Mouse (Mus musculus): Measurements from ENCODE around the gene Dner.

GRCm38 (mm10) chr1:84405551-84406290, 290.3 kb downstream of the Dner start:
- TF ChIP-seq POLR2A (IDR thresholded peaks at IDR 0.05; ENCODE audit: control insufficient read depth in 1 of 2, insufficient read depth in 1 of 2, low read depth in 1 of 2, low read length in 2 of 2, poor library complexity in 1 of 2) = no peak
- TF ChIP-seq ZC3H11A (IDR thresholded peaks at IDR 0.05; ENCODE audit: low read depth, low read length) = no peak
- TF ChIP-seq EP300 (IDR thresholded peaks at IDR 0.05; ENCODE audit: low read depth in 1 of 2, low read length in 2 of 2) = no peak
- TF ChIP-seq CTCF (IDR thresholded peaks at IDR 0.05 in 2 of 3, conservative IDR thresholded peaks at IDR 0.05 in 1 of 3; ENCODE audit: control insufficient read depth in 1 of 3, insufficient read depth in 1 of 3, low read depth in 2 of 3, low read length in 3 of 3, poor library complexity in 1 of 3, severe bottlenecking in 1 of 3) = no peak
- TF ChIP-seq ZNF384 (IDR thresholded peaks at IDR 0.05; ENCODE audit: low read depth, low read length) = no peak
- TF ChIP-seq BHLHE40 (IDR thresholded peaks at IDR 0.05; ENCODE audit: borderline replicate concordance, low read depth, low read length) = no peak
- no peak for TF ChIP-seq KAT2A (conservative IDR thresholded peaks at IDR 0.05; ENCODE audit: low read depth, low read length)
- no peak for TF ChIP-seq TAL1 (IDR thresholded peaks at IDR 0.05; ENCODE audit: low read length)
- no peak for TF ChIP-seq SIN3A (IDR thresholded peaks at IDR 0.05; ENCODE audit: low read length)
- TF ChIP-seq RAD21 (IDR thresholded peaks at IDR 0.05; ENCODE audit: low read depth, low read length) = no peak

Measured in MEL (cell line).